Mouse (Mus musculus) kidney, embryonic 16.5 days (tissue): ENCODE results near the gene Tcaim. TPM values are rescaled to one million over a fixed set of nuclear protein-coding genes. Genes with fewer than 3 reads are reported as not detected.
A peak's percentile ranks its signal among the peaks of the same experiment; 100 is the strongest.
"Not testable (repeated sequence)": the region's sequence is repeated elsewhere in the genome, so short reads cannot be mapped to it uniquely, and the experiment has no call there.

Experiments used
- ATAC-seq: fragments of 200-750 bp; cut with Nextera tagmentation; 2 replicates; pipeline ENCODE4 v1.8.0; 2017; ENCODE audit warnings: moderate TSS enrichment; ENCODE audit not compliant: low FRiP score, low TSS enrichment
- H3K27ac ChIP-seq: fragments of 300-500 bp; sonication (generic); 2 replicates; pipeline ENCODE4 v1.5.1; 2014; ENCODE audit warnings: low read length
- H3K27me3 ChIP-seq: fragments of 300-500 bp; sonication (generic); 2 replicates; pipeline ENCODE4 v1.6.1; 2014; ENCODE audit warnings: low read length, control low read depth, mixed read lengths; ENCODE audit not compliant: insufficient read depth
- H3K36me3 ChIP-seq: fragments of 300-500 bp; sonication (generic); 2 replicates; pipeline ENCODE4 v1.6.1; 2014; ENCODE audit warnings: low read length, control low read depth, mixed read lengths; ENCODE audit not compliant: insufficient read depth
- H3K4me1 ChIP-seq: fragments of 300-500 bp; sonication (generic); 2 replicates; pipeline ENCODE4 v1.6.1; 2014; ENCODE audit warnings: low read length, control low read depth, mixed read lengths; ENCODE audit not compliant: insufficient read depth
- H3K4me2 ChIP-seq: fragments of 300-500 bp; sonication (generic); replicated peaks from 2 replicates; pipeline ENCODE4 v1.6.1; 2014; ENCODE audit warnings: low read depth, low read length
- H3K4me3 ChIP-seq: fragments of 300-500 bp; sonication (generic); 2 replicates; pipeline ENCODE4 v1.5.1; 2014; ENCODE audit warnings: mild to moderate bottlenecking, low read length
- H3K9ac ChIP-seq: fragments of 300-500 bp; sonication (generic); replicated peaks from 2 replicates; pipeline ENCODE4 v1.6.1; 2014; ENCODE audit warnings: low read length
- H3K9me3 ChIP-seq: fragments of 300-500 bp; sonication (generic); 2 replicates; pipeline ENCODE4 v1.6.1; 2016; ENCODE audit warnings: low read length, control low read depth
- WGBS: fragments of 180-500 bp; shearing (Covaris S2); extraction: QIAGEN DNeasy Blood & Tissue Kit; methylation state at CpG from one replicate; pipeline ENCODE4 v1.1.7; 2014; 5-methylcytosine and 5-hydroxymethylcytosine counted together
- polyA plus RNA-seq: library from polyadenylated mRNA; unstranded; fragments of >200 nt; fragmentation: Nextera tagmentation; extraction: Ambion mirVana; gene quantifications from 2 replicates; pipeline ENCODE4 v1.2.1, GENCODE M21; 2015

The Tcaim gene
- polyA plus RNA-seq, 1 experiment from 2014 or later, result 5.7 TPM

DNA sequence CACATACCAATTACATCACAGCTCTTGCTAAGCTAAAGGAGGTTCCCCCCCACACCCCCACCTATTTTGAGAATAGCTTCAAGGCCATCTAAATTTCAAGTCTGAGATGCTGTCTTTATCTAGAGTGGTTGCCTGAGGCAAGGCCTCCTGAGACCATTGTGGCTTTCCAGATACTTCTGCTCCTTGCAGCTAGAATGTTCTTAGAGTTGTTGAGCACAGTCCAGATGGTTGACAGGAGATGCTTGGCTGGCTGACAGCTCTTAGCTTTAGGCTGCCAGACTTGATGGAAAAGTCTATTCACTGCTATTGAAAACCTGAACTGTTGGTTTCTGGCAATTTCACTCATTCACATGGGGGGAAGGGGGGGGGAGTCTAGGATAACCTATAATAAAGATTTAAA lies 40.8 kb downstream of the Tcaim start:
- Histone ChIP-seq H3K36me3 (peaks cover 28% of the 10 kb centered on the region), H3K27me3 (no peaks in the 10 kb centered on the region), H3K27ac (no peak overlapping the region), H3K4me2 (no peak overlapping the region), H3K4me3 (no peak overlapping the region), H3K9ac (no peak overlapping the region), H3K4me1 (no peaks in the 10 kb centered on the region), H3K9me3 (peaks cover 14% of the 10 kb centered on the region; the same call in 1 of the 2 replicates)
- no peak for ATAC-seq

DNA sequence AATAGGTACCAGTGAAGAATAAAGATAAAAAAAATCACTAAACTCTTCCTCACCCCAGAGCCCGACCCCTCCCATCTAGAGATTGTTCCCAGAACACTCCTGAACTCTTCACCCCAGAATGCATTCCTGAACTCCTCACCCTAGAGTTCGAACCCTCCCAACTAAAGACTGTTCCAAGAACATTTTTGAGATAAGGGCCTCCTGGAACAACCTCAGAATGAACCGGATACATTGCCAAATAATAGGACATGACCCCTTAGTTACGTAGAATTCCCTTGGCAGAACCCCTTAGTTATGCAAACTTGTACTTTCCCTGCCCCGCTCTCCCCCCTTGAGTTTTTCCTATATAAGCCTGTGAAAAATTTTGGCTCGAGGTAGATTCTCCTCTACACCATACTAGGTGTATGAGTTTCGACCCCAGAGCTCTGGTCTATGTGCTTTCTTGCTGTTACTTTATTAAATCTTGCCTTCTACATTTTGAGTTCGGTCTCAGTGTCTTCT lies 42.5 kb downstream of the Tcaim start:
- not testable (repeated sequence) for H3K27ac ChIP-seq, H3K27me3 ChIP-seq, H3K9ac ChIP-seq, ATAC-seq, H3K4me1 ChIP-seq, H3K4me2 ChIP-seq, H3K4me3 ChIP-seq
- peaks cover 45% of the 10 kb centered on the region for H3K36me3 ChIP-seq
- 96% methylated on average over 5 of the region's 8 CpGs for WGBS
- peaks cover 20% of the 10 kb centered on the region; the same call in 1 of the 2 replicates for H3K9me3 ChIP-seq

DNA sequence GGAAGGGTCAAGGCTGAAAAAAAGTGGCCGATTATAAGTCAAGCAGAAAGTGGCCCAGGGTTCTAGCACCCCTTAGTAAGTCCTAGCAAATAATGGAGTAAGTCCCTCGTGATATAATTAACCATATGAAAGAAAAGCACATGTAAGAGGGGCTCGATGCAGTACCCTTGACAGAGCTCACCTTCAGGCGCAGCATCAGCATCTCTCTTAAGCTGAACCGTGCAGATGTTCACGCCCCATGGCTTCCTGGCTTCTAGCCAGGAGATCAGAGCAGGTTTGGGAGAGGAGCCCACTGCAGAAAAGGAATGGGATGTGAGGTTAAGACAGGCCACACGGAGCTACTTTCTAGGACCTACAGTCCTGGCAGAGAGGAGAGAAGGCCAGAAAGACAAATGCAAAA lies 49.2 kb downstream of the Tcaim start:
- Histone ChIP-seq H3K27me3 (no peaks in the 10 kb centered on the region), H3K4me3 (no peak overlapping the region), H3K9me3 (peaks cover 24% of the 10 kb centered on the region), H3K9ac (no peak overlapping the region), H3K27ac (no peak overlapping the region), H3K36me3 (peaks cover 94% of the 10 kb centered on the region), H3K4me2 (no peak overlapping the region), H3K4me1 (no peaks in the 10 kb centered on the region)
- ATAC-seq, result no peak
- 92% methylated on average over 7 of the region's 7 CpGs for WGBS

DNA sequence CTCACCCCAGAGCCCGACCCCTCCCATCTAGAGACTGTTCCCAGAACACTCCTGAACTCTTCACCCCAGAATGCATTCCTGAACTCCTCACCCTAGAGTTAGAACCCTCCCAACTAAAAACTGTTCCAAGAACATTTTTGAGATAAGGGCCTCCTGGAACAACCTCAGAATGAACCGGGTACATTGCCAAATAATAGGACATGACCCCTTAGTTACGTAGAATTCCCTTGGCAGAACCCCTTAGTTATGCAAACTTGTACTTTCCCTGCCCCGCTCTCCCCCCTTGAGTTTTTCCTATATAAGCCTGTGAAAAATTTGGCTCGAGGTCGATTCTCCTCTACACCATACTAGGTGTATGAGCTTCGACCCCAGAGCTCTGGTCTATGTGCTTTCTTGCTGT lies 49.8 kb downstream of the Tcaim start:
- not testable (repeated sequence) for ATAC-seq, H3K4me3 ChIP-seq, H3K9ac ChIP-seq, H3K27ac ChIP-seq, H3K4me1 ChIP-seq, H3K27me3 ChIP-seq, H3K4me2 ChIP-seq
- Histone ChIP-seq H3K36me3 (peaks cover 94% of the 10 kb centered on the region), H3K9me3 (peaks cover 28% of the 10 kb centered on the region)
- whole genome bisulfite sequencing, result 98% methylated on average over 2 of the region's 7 CpGs

DNA sequence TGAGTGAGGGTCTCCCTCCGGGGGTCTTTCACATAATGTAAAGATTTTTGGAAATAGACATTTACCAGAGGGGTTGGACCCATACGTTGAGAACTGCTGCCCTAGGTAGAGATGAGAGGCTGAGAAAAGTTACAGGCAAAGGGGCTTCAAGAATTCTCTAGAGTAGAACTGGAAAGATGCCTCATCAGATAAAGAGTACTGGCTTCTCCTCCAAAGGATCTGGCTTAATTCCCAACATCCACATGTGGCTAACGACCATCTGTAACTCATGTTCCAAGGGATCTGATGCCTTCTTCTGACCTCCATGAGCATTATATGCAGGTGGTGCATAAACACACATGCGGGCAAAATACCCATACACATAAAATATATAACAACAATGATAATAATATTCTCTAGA lies 50.3 kb downstream of the Tcaim start:
- H3K27me3 ChIP-seq, result no peaks in the 10 kb centered on the region
- WGBS, result 95% methylated on average over 4 of the region's 4 CpGs

DNA sequence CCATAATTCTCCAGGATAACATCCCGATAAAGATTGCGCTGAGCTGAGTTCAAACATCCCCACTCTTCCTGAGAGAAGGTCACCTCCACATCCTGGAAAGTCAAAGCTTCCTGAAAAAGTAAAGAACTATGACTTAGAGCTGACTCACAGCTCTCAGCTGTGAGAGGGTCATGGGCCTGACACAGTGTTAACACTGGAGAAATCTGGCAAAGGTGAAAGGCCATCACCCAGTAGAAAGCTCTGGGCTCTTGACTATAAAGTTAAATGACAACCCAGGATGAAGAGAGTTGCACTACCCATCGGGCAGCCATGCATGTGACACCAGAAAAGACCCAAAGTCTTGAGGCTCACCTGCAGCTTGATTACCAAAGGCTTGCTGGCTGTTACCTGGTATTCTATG lies 51.4 kb downstream of the Tcaim start:
- H3K27ac ChIP-seq, result no peak overlapping the region
- H3K27me3 ChIP-seq, result no peaks in the 10 kb centered on the region
- H3K4me3 ChIP-seq, result no peak overlapping the region
- H3K4me1 ChIP-seq, result no peaks in the 10 kb centered on the region
- H3K9ac ChIP-seq, result no peak overlapping the region
- H3K4me2 ChIP-seq, result no peak overlapping the region
- ATAC-seq, result no peak
- 98% methylated on average over 3 of the region's 3 CpGs for WGBS
- H3K36me3 ChIP-seq, result peaks cover 94% of the 10 kb centered on the region
- H3K9me3 ChIP-seq, result peaks cover 43% of the 10 kb centered on the region

More for the DNA sequence above, 50.3 kb downstream of the Tcaim start:
- no peak for ATAC-seq
- no peak overlapping the region for H3K4me3 ChIP-seq
- H3K9me3 ChIP-seq, result peaks cover 33% of the 10 kb centered on the region
- no peak overlapping the region for H3K4me2 ChIP-seq
- no peak overlapping the region for H3K9ac ChIP-seq
- no peak overlapping the region for H3K27ac ChIP-seq
- peaks cover 94% of the 10 kb centered on the region for H3K36me3 ChIP-seq
- H3K4me1 ChIP-seq, result no peaks in the 10 kb centered on the region

DNA sequence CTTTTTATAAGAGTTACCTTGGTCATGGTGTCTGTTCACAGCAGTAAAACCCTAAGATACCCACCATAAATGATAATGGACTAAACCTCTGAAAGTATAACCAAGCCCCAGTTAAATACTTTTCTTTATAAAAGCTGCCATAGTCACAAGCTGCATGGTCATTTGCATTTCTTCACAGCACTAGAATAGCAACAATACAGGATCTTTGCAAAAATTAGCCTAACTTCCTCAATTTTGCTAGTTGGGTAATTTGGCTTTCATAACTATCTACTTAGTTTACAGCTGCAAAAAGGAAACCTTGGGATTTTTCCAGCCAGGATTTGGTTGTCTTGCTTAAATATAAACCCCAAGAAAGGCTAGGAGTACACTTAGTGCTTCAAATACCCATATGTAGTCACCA lies 55.4 kb downstream of the Tcaim start:
- H3K27me3 ChIP-seq, result no peaks in the 10 kb centered on the region
- H3K4me1 ChIP-seq, result peaks cover 12% of the 10 kb centered on the region
- H3K9ac ChIP-seq, result no peak overlapping the region
- ATAC-seq, result no peak
- no peak overlapping the region for H3K4me3 ChIP-seq
- peaks cover 68% of the 10 kb centered on the region for H3K36me3 ChIP-seq
- H3K4me2 ChIP-seq, result no peak overlapping the region
- peaks cover 36% of the 10 kb centered on the region for H3K9me3 ChIP-seq
- H3K27ac ChIP-seq, result no peak overlapping the region

DNA sequence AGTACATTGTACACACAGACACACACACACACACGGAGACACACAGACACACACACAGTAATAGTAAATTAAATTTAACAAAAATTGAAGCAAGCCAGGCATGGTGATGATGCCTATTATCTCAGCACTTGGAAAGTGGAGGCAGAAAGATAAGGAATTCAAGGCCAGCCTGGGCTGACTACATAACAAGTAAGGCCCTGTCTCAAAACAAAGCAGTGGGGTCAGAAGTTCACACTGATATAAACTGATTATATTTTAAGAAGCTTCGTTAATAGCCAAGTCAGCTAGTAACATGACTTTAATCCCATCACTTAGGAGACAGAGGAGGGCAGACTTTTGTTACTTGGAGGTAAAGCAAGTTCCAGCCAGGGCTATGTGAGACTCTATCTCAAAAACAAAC lies 58.4 kb downstream of the Tcaim start:
- ATAC-seq, result no peak

DNA sequence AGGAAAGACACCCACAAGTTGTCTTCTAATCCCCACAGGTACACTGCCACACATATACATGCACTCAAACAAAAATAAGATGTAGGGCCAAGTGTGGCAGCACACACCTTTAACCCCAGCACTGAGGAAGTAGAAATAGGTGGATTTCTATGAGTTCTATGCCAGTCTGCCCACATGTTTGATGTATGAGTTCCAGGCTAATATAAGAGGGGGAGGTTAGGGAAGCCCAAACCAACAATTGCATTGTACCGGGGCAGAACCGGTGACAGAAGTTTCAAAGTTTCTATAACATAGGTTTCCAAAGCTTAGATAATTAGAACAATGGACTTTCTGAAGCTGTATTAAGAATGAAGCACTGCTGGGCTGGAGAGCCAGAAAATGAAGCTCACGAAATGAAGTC lies 59.5 kb downstream of the Tcaim start:
- WGBS, result 49% methylated on average over 3 of the region's 3 CpGs
- Histone ChIP-seq H3K9ac (peak overlapping the region; percentile 93), H3K9me3 (peaks cover 29% of the 10 kb centered on the region), H3K36me3 (peaks cover 30% of the 10 kb centered on the region), H3K4me2 (peak overlapping the region; percentile 61), H3K4me3 (peak overlapping the region; percentile 91), H3K27ac (no peak overlapping the region), H3K4me1 (peaks cover 12% of the 10 kb centered on the region), H3K27me3 (0 out of 2 replicates have a peak, but pooled peaks cover 3% of the 10 kb centered on the region)
- no peak for ATAC-seq

More for the DNA sequence above, 58.4 kb downstream of the Tcaim start:
- H3K4me3 ChIP-seq, result no peak overlapping the region
- H3K4me2 ChIP-seq, result no peak overlapping the region
- H3K27me3 ChIP-seq, result no peaks in the 10 kb centered on the region
- H3K27ac ChIP-seq, result no peak overlapping the region
- H3K9me3 ChIP-seq, result peaks cover 39% of the 10 kb centered on the region
- peaks cover 41% of the 10 kb centered on the region for H3K36me3 ChIP-seq
- WGBS, result 94% methylated on average over 2 of the region's 2 CpGs
- peaks cover 12% of the 10 kb centered on the region for H3K4me1 ChIP-seq
- no peak overlapping the region for H3K9ac ChIP-seq

DNA sequence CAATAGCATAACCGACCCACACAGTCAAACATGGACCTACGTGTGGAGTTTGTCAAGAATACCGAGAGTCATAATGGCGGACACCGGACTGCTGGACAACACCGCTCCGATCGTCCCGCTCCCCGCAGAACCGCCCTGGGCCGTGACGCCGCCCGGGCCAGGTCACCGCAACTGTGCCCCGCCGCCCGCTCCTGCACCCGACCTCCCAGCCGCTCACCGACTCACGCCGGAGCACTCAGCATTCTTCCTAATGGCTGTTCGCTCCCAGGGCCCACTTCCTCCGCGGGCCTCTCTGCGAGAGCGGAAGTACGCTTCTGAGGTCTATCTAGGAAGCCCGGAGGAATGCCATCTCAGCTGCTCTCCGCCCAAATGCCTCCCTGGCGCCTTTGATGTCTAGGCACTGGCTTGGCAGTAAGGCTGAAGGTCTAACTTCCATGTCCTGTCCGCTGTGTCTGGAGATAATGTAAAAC lies 60.4 kb downstream of the Tcaim start, which contains the start of gene Zfp445:
Gene Zfp445, minus strand, starts transcription at position 310 of the 470 bp plus-strand sequence.
- peaks cover 20% of the 10 kb centered on the region for H3K9me3 ChIP-seq
- WGBS, result under 1% methylated on average over 34 of the region's 34 CpGs
- H3K4me1 ChIP-seq, result peaks cover 12% of the 10 kb centered on the region
- H3K9ac ChIP-seq, result peak within 1 kb of the TSS; percentile 93
- H3K4me2 ChIP-seq, result peak within 1 kb of the TSS; percentile 61
- ATAC-seq, result peak; percentile 93
- peak within 1 kb of the TSS; percentile 79; the same call in 1 of the 2 replicates for H3K27ac ChIP-seq
- H3K36me3 ChIP-seq, result peaks cover 21% of the 10 kb centered on the region
- H3K27me3 ChIP-seq, result 0 out of 2 replicates have a peak, but pooled peaks cover 3% of the 10 kb centered on the region
- H3K4me3 ChIP-seq, result peak within 1 kb of the TSS; percentile 91
